Mouse (Mus musculus): ENCODE measurements around the gene Man1a.

Gene Man1a

GRCm38 (mm10) chr10:54013143-54013791 is 63.1 kb downstream of the Man1a start:
- no peak for DNase-seq (ENCODE audit: low spot score)

GRCm38 (mm10) chr10:54009154-54009553 is 67.3 kb downstream of the Man1a start:
- DNase-seq (ENCODE audit: low spot score): no peak

GRCm38 (mm10) chr10:54006868-54007267 is 69.5 kb downstream of the Man1a start:
- no peak for DNase-seq (ENCODE audit: low spot score)

GRCm38 (mm10) chr10:54005847-54006246 is 70.6 kb downstream of the Man1a start:
- DNase-seq (ENCODE audit: low spot score): no peak

- DNase-seq (ENCODE audit: low spot score): no peak
Measured at GRCm38 (mm10) chr10:54002936-54003335, 73.5 kb downstream of the Man1a start.

GRCm38 (mm10) chr10:53997301-53997700 is 79.1 kb downstream of the Man1a start:
- DNase-seq (ENCODE audit: low spot score): no peak

GRCm38 (mm10) chr10:53996216-53996615 is 80.2 kb downstream of the Man1a start:
- no peak for DNase-seq (ENCODE audit: low spot score)

- no peak for DNase-seq (ENCODE audit: low spot score)
Measured at GRCm38 (mm10) chr10:53994591-53994990, 81.8 kb downstream of the Man1a start.

- DNase-seq (ENCODE audit: low spot score): no peak
Measured at GRCm38 (mm10) chr10:53990434-53990833, 86.0 kb downstream of the Man1a start.

- DNase-seq (ENCODE audit: low spot score): no peak
Measured at GRCm38 (mm10) chr10:53984894-53985293, 91.5 kb downstream of the Man1a start.

- no peak for DNase-seq (ENCODE audit: low spot score)
Measured at GRCm38 (mm10) chr10:53984086-53984485, 92.3 kb downstream of the Man1a start.

GRCm38 (mm10) chr10:53978647-53979046 is 97.8 kb downstream of the Man1a start:
- no peak for DNase-seq (ENCODE audit: low spot score)

GRCm38 (mm10) chr10:53974180-53974579 is 102.2 kb downstream of the Man1a start:
- peak; percentile 57 for DNase-seq (ENCODE audit: low spot score)

- DNase-seq (ENCODE audit: low spot score): no peak
Measured at GRCm38 (mm10) chr10:53959759-53960158, 116.7 kb downstream of the Man1a start.

- no peak for DNase-seq (ENCODE audit: low spot score)
Measured at GRCm38 (mm10) chr10:53941597-53941996, 134.8 kb downstream of the Man1a start.

- no peak for DNase-seq (ENCODE audit: low spot score)
Measured at GRCm38 (mm10) chr10:53938199-53938598, 138.2 kb downstream of the Man1a start.

GRCm38 (mm10) chr10:53936078-53936477 is 140.3 kb downstream of the Man1a start:
- no peak for DNase-seq (ENCODE audit: low spot score)

GRCm38 (mm10) chr10:53929722-53930500 is 146.5 kb downstream of the Man1a start:
- DNase-seq (ENCODE audit: low spot score): no peak

- no peak for DNase-seq (ENCODE audit: low spot score)
Measured at GRCm38 (mm10) chr10:53927904-53928303, 148.5 kb downstream of the Man1a start.

- no peak for DNase-seq (ENCODE audit: low spot score)
Measured at GRCm38 (mm10) chr10:53925456-53925855, 151.0 kb downstream of the Man1a start.

- no peak for DNase-seq (ENCODE audit: low spot score)
Measured at GRCm38 (mm10) chr10:53922236-53922635, 154.2 kb downstream of the Man1a start.

GRCm38 (mm10) chr10:53917517-53917916 is 158.9 kb downstream of the Man1a start:
- DNase-seq (ENCODE audit: low spot score): no peak

- no peak for DNase-seq (ENCODE audit: low spot score)
Measured at GRCm38 (mm10) chr10:53915719-53916118, 160.7 kb downstream of the Man1a start.

Measured in adipocyte (in vitro differentiated cells).